Mouse (Mus musculus) liver, adult 2 months (tissue): ENCODE data around the gene Acer1. TPM values are rescaled to one million over a fixed set of nuclear protein-coding genes. Genes with fewer than 3 reads are reported as not detected.
A peak's percentile ranks its signal among the peaks of the same experiment; 100 is the strongest.

Experiments
- DNase-seq: peaks from one replicate; pipeline ENCODE4 v3.0.0-alpha.2; 2011; ENCODE audit warnings: low read depth, low spot score; ENCODE audit errors: extremely low read depth
- H3K27ac ChIP-seq: fragments of 200-500 bp; replicated peaks from 2 replicates; pipeline ENCODE4 v1.5.1; 2012; ENCODE audit warnings: low read depth, mild to moderate bottlenecking, control low read depth, inconsistent platforms, low read length; ENCODE audit not compliant: insufficient read depth
- H3K27me3 ChIP-seq: fragments of 200-500 bp; 2 replicates; pipeline ENCODE4 v1.6.1; 2012; ENCODE audit warnings: mild to moderate bottlenecking, moderate library complexity, low read length, inconsistent platforms; ENCODE audit not compliant: control insufficient read depth, insufficient read depth
- H3K36me3 ChIP-seq: fragments of 200-500 bp; 2 replicates; pipeline ENCODE4 v1.6.1; 2012; ENCODE audit warnings: low read length, inconsistent platforms; ENCODE audit not compliant: control insufficient read depth, insufficient read depth
- H3K4me1 ChIP-seq: fragments of 200-500 bp; 2 replicates; pipeline ENCODE4 v1.6.1; 2011; ENCODE audit warnings: low read length; ENCODE audit not compliant: control insufficient read depth, insufficient read depth
- H3K4me3 ChIP-seq: fragments of 200-500 bp; 2 replicates; pipeline ENCODE4 v1.5.1; 2011; ENCODE audit warnings: low read depth, mild to moderate bottlenecking, control low read depth, low read length, moderate library complexity; ENCODE audit not compliant: insufficient read depth
- H3K79me2 ChIP-seq: fragments of 200-500 bp; 2 replicates; pipeline ENCODE4 v1.6.1; 2012; ENCODE audit warnings: inconsistent platforms, mild to moderate bottlenecking, low read length, moderate library complexity; ENCODE audit not compliant: control insufficient read depth, insufficient read depth
- H3K9ac ChIP-seq: fragments of 200-500 bp; 2 replicates; pipeline ENCODE4 v1.6.1; 2012; ENCODE audit warnings: low read depth, mild to moderate bottlenecking, control low read depth, inconsistent platforms, low read length
- CTCF ChIP-seq: fragments of 200-500 bp; IDR thresholded peaks from 2 replicates; pipeline ENCODE4 v1.5.1; 2011; ENCODE audit warnings: low read depth, low read length, control low read depth
- POLR2A ChIP-seq: fragments of 200-500 bp; IDR thresholded peaks from 2 replicates; pipeline ENCODE4 v1.6.1; 2011; ENCODE audit warnings: low read length, control low read depth; ENCODE audit not compliant: insufficient read depth; ENCODE audit errors: extremely low read depth
- WGBS: fragments of 180-500 bp; shearing (Covaris S2); methylation state at CpG from one replicate; pipeline ENCODE4 v1.1.7; 2018; 5-methylcytosine and 5-hydroxymethylcytosine counted together
- polyA plus RNA-seq: library from polyadenylated mRNA; depleted of rRNA; stranded (reverse); fragments of >200 nt; gene quantifications from 2 replicates; pipeline ENCODE4 v1.2.3, GENCODE M21; 2012
- total RNA-seq: library from RNA; depleted of rRNA; stranded (reverse); fragments of >200 nt; gene quantifications from 2 replicates; pipeline ENCODE4 v1.2.3, GENCODE M21; 2014

Acer1 gene
- total and polyA plus RNA-seq, 2 experiments = not detected

DNA sequence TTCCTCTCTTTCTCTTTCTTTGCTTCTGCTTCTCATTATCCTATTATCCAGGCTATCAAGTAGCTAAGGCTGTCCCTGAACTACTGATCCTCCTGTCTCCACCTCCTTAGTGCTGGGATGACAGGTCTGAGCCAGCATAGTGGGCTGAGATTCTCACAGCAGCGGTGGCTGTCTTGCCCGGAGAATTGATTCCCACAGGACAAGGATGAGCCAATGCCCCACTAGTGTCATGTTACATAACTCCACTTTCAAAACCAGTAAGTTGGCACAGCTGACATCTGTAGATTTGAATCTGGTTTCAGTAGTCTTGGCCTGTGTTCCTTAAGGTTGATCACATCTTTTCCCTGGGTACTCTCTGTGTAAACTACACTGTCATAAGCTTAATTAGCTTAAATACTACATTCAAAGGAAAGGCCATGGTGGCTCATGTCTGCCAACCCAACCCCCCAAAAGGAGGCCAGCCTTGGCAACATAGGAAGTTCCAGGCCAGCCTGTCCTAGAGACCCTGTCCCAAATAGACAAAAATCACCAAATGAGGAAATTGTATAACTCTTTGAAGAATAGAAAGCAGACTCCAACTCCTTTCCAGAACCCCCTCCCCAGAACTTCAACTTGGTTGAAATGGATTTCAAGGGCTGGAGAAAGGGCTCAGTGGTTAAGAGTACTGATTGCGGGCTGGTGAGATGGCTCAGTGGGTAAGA is 4.3 kb upstream of the Acer1 start:
- Histone ChIP-seq H3K27ac (no peak overlapping the region), H3K4me1 (peaks cover 7% of the 10 kb centered on the region), H3K79me2 (peaks cover 9% of the 10 kb centered on the region; the same call in 1 of the 2 replicates), H3K4me3 (no peak overlapping the region), H3K36me3 (no peaks in the 10 kb centered on the region), H3K27me3 (no peaks in the 10 kb centered on the region), H3K9ac (no peak overlapping the region)
- WGBS = 45% methylated on average over 3 of the region's 3 CpGs
- peak; percentile 49 for DNase-seq
- TF ChIP-seq CTCF (no peak), POLR2A (no peak)

DNA sequence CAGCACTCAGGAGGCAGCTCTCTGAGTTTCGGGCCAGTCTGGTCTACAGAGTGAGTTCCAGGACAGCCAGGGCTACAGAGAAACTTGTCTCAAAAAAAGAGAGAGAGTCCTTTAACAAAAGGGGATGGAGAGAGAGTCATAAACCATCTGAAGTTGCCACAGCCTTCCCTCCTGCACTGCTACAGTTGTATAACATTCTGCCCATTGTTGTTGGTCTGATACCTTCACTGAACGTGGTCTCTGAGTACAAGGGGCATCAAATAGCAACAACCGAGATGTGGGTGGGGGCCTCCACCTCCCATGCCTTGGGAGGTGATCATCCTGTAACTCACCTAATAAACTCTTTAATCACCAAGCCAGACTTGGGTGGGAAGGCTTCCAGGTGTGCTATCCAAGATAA is 3.7 kb upstream of the Acer1 start:
- Histone ChIP-seq H3K9ac (no peak overlapping the region), H3K27me3 (no peaks in the 10 kb centered on the region), H3K4me3 (no peak overlapping the region), H3K36me3 (no peaks in the 10 kb centered on the region), H3K27ac (no peak overlapping the region), H3K79me2 (peaks cover 4% of the 10 kb centered on the region; the same call in 1 of the 2 replicates), H3K4me1 (0 out of 2 replicates have a peak, but pooled peaks cover 2% of the 10 kb centered on the region)
- no peak for DNase-seq
- TF ChIP-seq POLR2A = no peak
- no peak for TF ChIP-seq CTCF
- WGBS = 89% methylated on average over 3 of the region's 3 CpGs

- Histone ChIP-seq H3K27me3 (no peaks in the 10 kb centered on the region), H3K4me3 (no peak overlapping the region), H3K9ac (no peak overlapping the region), H3K27ac (no peak overlapping the region), H3K79me2 (no peaks in the 10 kb centered on the region), H3K4me1 (0 out of 2 replicates have a peak, but pooled peaks cover 2% of the 10 kb centered on the region), H3K36me3 (no peaks in the 10 kb centered on the region)
- WGBS = 49% methylated on average over 9 of the region's 9 CpGs
- TF ChIP-seq CTCF (no peak), POLR2A (no peak)
- peak; percentile 68 for DNase-seq
Measured at GRCm38 (mm10) chr17:56984886-56985285, 3.0 kb upstream of the Acer1 start.

DNA sequence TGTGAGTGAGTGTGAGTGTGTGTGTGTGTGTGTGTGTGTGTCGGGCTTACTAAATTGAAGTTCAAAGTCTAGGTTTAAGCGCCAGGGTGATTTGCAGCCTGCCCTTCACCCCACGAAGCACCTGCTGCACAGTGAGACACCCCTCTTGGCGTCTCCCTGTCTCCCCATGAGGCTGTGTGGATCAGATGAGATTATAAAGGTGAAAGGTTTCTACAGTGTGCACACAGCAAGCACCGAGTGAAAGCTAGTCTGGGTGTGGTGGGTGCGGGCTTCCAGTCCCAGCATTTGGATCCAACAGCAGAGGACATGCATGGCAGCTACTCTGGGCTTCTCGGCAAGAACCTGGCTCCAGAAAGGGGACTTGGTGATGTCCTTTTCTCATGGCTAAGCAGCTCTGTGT is 877 bp downstream of the Acer1 start:
- Histone ChIP-seq H3K27me3 (no peaks in the 10 kb centered on the region), H3K4me1 (0 out of 2 replicates have a peak, but pooled peaks cover 1% of the 10 kb centered on the region), H3K9ac (no peak overlapping the region), H3K4me3 (no peak overlapping the region), H3K27ac (no peak overlapping the region), H3K36me3 (no peaks in the 10 kb centered on the region), H3K79me2 (no peaks in the 10 kb centered on the region)
- no peak for DNase-seq
- no peak for TF ChIP-seq POLR2A
- WGBS = 43% methylated on average over 7 of the region's 7 CpGs

GRCm38 (mm10) chr17:56979524-56979923 is 2.4 kb downstream of the Acer1 start:
- H3K27ac ChIP-seq = no peak overlapping the region
- H3K4me3 ChIP-seq = no peak overlapping the region
- H3K9ac ChIP-seq = no peak overlapping the region
- TF ChIP-seq POLR2A = no peak
- TF ChIP-seq CTCF = no peak
- H3K36me3 ChIP-seq = no peaks in the 10 kb centered on the region
- H3K27me3 ChIP-seq = no peaks in the 10 kb centered on the region
- WGBS = 36% methylated on average over 7 of the region's 8 CpGs
- no peaks in the 10 kb centered on the region for H3K79me2 ChIP-seq
- DNase-seq = no peak
- no peaks in the 10 kb centered on the region for H3K4me1 ChIP-seq

- DNase-seq = no peak
- 80% methylated on average over 8 of the region's 8 CpGs for WGBS
- H3K4me1 ChIP-seq = no peaks in the 10 kb centered on the region
- H3K79me2 ChIP-seq = no peaks in the 10 kb centered on the region
- no peaks in the 10 kb centered on the region for H3K36me3 ChIP-seq
- no peak for TF ChIP-seq POLR2A
- no peak for TF ChIP-seq CTCF
- H3K4me3 ChIP-seq = no peak overlapping the region
- H3K27me3 ChIP-seq = no peaks in the 10 kb centered on the region
- no peak overlapping the region for H3K9ac ChIP-seq
- no peak overlapping the region for H3K27ac ChIP-seq
Measured at GRCm38 (mm10) chr17:56976531-56977390, 5.2 kb downstream of the Acer1 start.
